In genomic region chr10:127170002-127170401, GRCm38 (mm10) we compare ENCODE assay signal across 8 mouse cellular contexts. TPM values are rescaled to one million over a fixed set of nuclear protein-coding genes. Genes with fewer than 3 reads are reported as not detected.
DNase-seq lines count a peak whose midpoint lies in the region; ATAC-seq and TF ChIP-seq lines count a peak whose summit lies in the region.

No protein-coding gene starts in this region.

- H3K4me3 ChIP-seq in lung, embryonic 14.5 days (ENCODE audit: low read depth, low read length) = peak overlapping the region; percentile 34
- peak overlapping the region; percentile 19 for H3K4me3 ChIP-seq in forebrain, embryonic 14.5 days (ENCODE audit: low read depth, low read length)
- peak overlapping the region; percentile 27; the same call in 1 of the 2 replicates for H3K4me3 ChIP-seq in stomach, embryonic 14.5 days (ENCODE audit: low read depth, low read length)

- H3K27me3 ChIP-seq in lung, embryonic 14.5 days (ENCODE audit: insufficient read depth, low read length) = peaks cover 62% of the 10 kb centered on the region
- H3K27me3 ChIP-seq in forebrain, embryonic 14.5 days (replicated peaks; ENCODE audit: control insufficient read depth, insufficient read depth, low read length) = peaks cover 63% of the 10 kb centered on the region
- H3K27me3 ChIP-seq in stomach, embryonic 14.5 days (ENCODE audit: control insufficient read depth, insufficient read depth, low read length) = peaks cover 38% of the 10 kb centered on the region

- 2% methylated on average over 22 of the region's 22 CpGs for WGBS in lung, embryonic 14.5 days
- 1% methylated on average over 22 of the region's 22 CpGs for WGBS in forebrain, embryonic 14.5 days
- WGBS in stomach, embryonic 14.5 days = 3% methylated on average over 22 of the region's 22 CpGs

- peaks cover 13% of the 10 kb centered on the region; the same call in 1 of the 2 replicates for H3K4me1 ChIP-seq in lung, embryonic 14.5 days (ENCODE audit: insufficient read depth)
- no peaks in the 10 kb centered on the region; the same call in 1 of the 2 replicates for H3K4me1 ChIP-seq in forebrain, embryonic 14.5 days (ENCODE audit: control insufficient read depth, insufficient read depth, low read length)
- peaks cover 9% of the 10 kb centered on the region for H3K4me1 ChIP-seq in stomach, embryonic 14.5 days (ENCODE audit: control insufficient read depth, insufficient read depth, low read length)

- peak; percentile 49 for TF ChIP-seq CTCF in lung, embryonic 14.5 days (IDR thresholded peaks at IDR 0.05; ENCODE audit: low read depth)

- H3K36me3 ChIP-seq in lung, embryonic 14.5 days (ENCODE audit: insufficient read depth) = no peaks in the 10 kb centered on the region
- peaks cover 8% of the 10 kb centered on the region; the same call in 1 of the 2 replicates for H3K36me3 ChIP-seq in forebrain, embryonic 14.5 days (ENCODE audit: control insufficient read depth, insufficient read depth, low read length)
- no peaks in the 10 kb centered on the region for H3K36me3 ChIP-seq in stomach, embryonic 14.5 days (ENCODE audit: control insufficient read depth, insufficient read depth, low read length)

- H3K9me3 ChIP-seq in lung, embryonic 14.5 days (ENCODE audit: low read depth, low read length) = no peaks in the 10 kb centered on the region
- no peaks in the 10 kb centered on the region for H3K9me3 ChIP-seq in forebrain, embryonic 14.5 days (replicated peaks; ENCODE audit: control insufficient read depth, low read length)
- no peaks in the 10 kb centered on the region for H3K9me3 ChIP-seq in stomach, embryonic 14.5 days (ENCODE audit: control insufficient read depth, low read depth, low read length)

- DNase-seq in adrenal gland, postnatal 36 days = peak; percentile 47 to 51
- no peak for DNase-seq in adrenal gland, adult 8-10 months
- peak; percentile 47 for DNase-seq in lung, embryonic 14.5 days
- no peak for DNase-seq in lung, postnatal 10 days
- peak; percentile 46 for DNase-seq in forebrain, embryonic 14.5 days (ENCODE audit: low spot score)
- DNase-seq in liver = peak; percentile 67
- no peak for DNase-seq in frontal cortex, postnatal 10 days (ENCODE audit: low spot score in 2 of 2)

- no peak overlapping the region; the same call in 1 of the 2 replicates for H3K9ac ChIP-seq in lung, embryonic 14.5 days
- no peak overlapping the region for H3K9ac ChIP-seq in forebrain, embryonic 14.5 days (ENCODE audit: low read length)
- H3K9ac ChIP-seq in stomach, embryonic 14.5 days (replicated peaks; ENCODE audit: low read depth, low read length) = no peak overlapping the region

- H3K4me2 ChIP-seq in lung, embryonic 14.5 days = peak overlapping the region; percentile 69
- H3K4me2 ChIP-seq in forebrain, embryonic 14.5 days (ENCODE audit: low read length) = peak overlapping the region; percentile 44
- H3K4me2 ChIP-seq in stomach, embryonic 14.5 days (replicated peaks; ENCODE audit: low read depth, low read length) = peak overlapping the region; percentile 67

- no peak for ATAC-seq in lung, embryonic 14.5 days (ENCODE audit: insufficient read depth)
- ATAC-seq in forebrain, embryonic 14.5 days = no peak
- ATAC-seq in stomach, embryonic 14.5 days (ENCODE audit: insufficient number of reproducible peaks, insufficient read depth, low FRiP score, low read depth) = no peak

- no peak overlapping the region for H3K27ac ChIP-seq in lung, embryonic 14.5 days (ENCODE audit: low read depth)
- H3K27ac ChIP-seq in forebrain, embryonic 14.5 days (ENCODE audit: low read depth, low read length) = no peak overlapping the region
- H3K27ac ChIP-seq in stomach, embryonic 14.5 days (ENCODE audit: low read length) = no peak overlapping the region

RNA-seq across cellular contexts. Expression of gene B4galnt1, which starts 5.0 kb away (rescaled TPM):
- total RNA-seq in adrenal gland, postnatal 36 days (2021) = 1 to 10 TPM; 6.3 to 6.8 TPM
- 10 to 100 TPM in 2 of 4 experiments, 1 to 10 TPM in 2; 8.8 to 13.4 (median 11.1) TPM for total RNA-seq in adrenal gland, adult 8-10 months (2022)
- 2.9 and 4.4 TPM in 2 replicates for polyA plus RNA-seq in lung, embryonic 14.5 days (2014; fragmentation: Nextera tagmentation; extraction: Ambion mirVana)
- polyA plus RNA-seq in forebrain, embryonic 14.5 days (2014; fragmentation: Nextera tagmentation; extraction: Ambion mirVana) = 30.7 and 46.8 TPM in 2 replicates
- polyA plus RNA-seq in stomach, embryonic 14.5 days (2014; fragmentation: Nextera tagmentation; extraction: Ambion mirVana) = 27.7 and 29.4 TPM in 2 replicates

RNA-seq across cellular contexts. Expression of gene Slc26a10, which starts 10.4 kb away (rescaled TPM):
- total RNA-seq in adrenal gland, postnatal 36 days (2021) = 1 to 10 TPM in 1 of 2 experiments, under 1 TPM in 1; 0.89 to 1.1 TPM
- total RNA-seq in adrenal gland, adult 8-10 months (2022) = 1 to 10 TPM in 1 of 4 experiments, under 1 TPM in 3; 0.21 to 2.3 (median 0.48) TPM
- polyA plus RNA-seq in lung, embryonic 14.5 days (2014; fragmentation: Nextera tagmentation; extraction: Ambion mirVana) = 0.09 and 0.27 TPM in 2 replicates
- polyA plus RNA-seq in forebrain, embryonic 14.5 days (2014; fragmentation: Nextera tagmentation; extraction: Ambion mirVana) = 0.69 and 0.95 TPM in 2 replicates
- polyA plus RNA-seq in stomach, embryonic 14.5 days (2014; fragmentation: Nextera tagmentation; extraction: Ambion mirVana) = 0.34 and 0.82 TPM in 2 replicates

RNA-seq across cellular contexts. Expression of gene Arhgef25, which starts 19.9 kb away (rescaled TPM):
- 10 to 100 TPM; 19.0 to 21.6 TPM for total RNA-seq in adrenal gland, postnatal 36 days (2021)
- total RNA-seq in adrenal gland, adult 8-10 months (2022) = 10 to 100 TPM; 24.8 to 52.1 (median 37.9) TPM
- 45.8 and 48.7 TPM in 2 replicates for polyA plus RNA-seq in lung, embryonic 14.5 days (2014; fragmentation: Nextera tagmentation; extraction: Ambion mirVana)
- polyA plus RNA-seq in forebrain, embryonic 14.5 days (2014; fragmentation: Nextera tagmentation; extraction: Ambion mirVana) = 21.4 and 22.9 TPM in 2 replicates
- 64.0 and 71.1 TPM in 2 replicates for polyA plus RNA-seq in stomach, embryonic 14.5 days (2014; fragmentation: Nextera tagmentation; extraction: Ambion mirVana)

RNA-seq across cellular contexts. Expression of gene Dtx3, which starts 25.5 kb away (rescaled TPM):
- total RNA-seq in adrenal gland, postnatal 36 days (2021) = 10 to 100 TPM; 52.4 to 71.7 TPM
- 100 to 1,000 TPM in 2 of 4 experiments, 10 to 100 TPM in 2; 61.1 to 158 (median 116) TPM for total RNA-seq in adrenal gland, adult 8-10 months (2022)
- polyA plus RNA-seq in lung, embryonic 14.5 days (2014; fragmentation: Nextera tagmentation; extraction: Ambion mirVana) = 81.4 and 92.4 TPM in 2 replicates
- 148 and 187 TPM in 2 replicates for polyA plus RNA-seq in forebrain, embryonic 14.5 days (2014; fragmentation: Nextera tagmentation; extraction: Ambion mirVana)
- polyA plus RNA-seq in stomach, embryonic 14.5 days (2014; fragmentation: Nextera tagmentation; extraction: Ambion mirVana) = 123 and 125 TPM in 2 replicates

RNA-seq across cellular contexts. Expression of gene Pip4k2c, which starts 41.4 kb away (rescaled TPM):
- 10 to 100 TPM; 39.2 to 48.1 TPM for total RNA-seq in adrenal gland, postnatal 36 days (2021)
- total RNA-seq in adrenal gland, adult 8-10 months (2022) = 10 to 100 TPM; 53.2 to 59.6 (median 57.1) TPM
- polyA plus RNA-seq in lung, embryonic 14.5 days (2014; fragmentation: Nextera tagmentation; extraction: Ambion mirVana) = 17.8 and 21.0 TPM in 2 replicates
- 15.3 and 17.4 TPM in 2 replicates for polyA plus RNA-seq in forebrain, embryonic 14.5 days (2014; fragmentation: Nextera tagmentation; extraction: Ambion mirVana)
- 22.7 and 22.9 TPM in 2 replicates for polyA plus RNA-seq in stomach, embryonic 14.5 days (2014; fragmentation: Nextera tagmentation; extraction: Ambion mirVana)

Comparison
In these comparisons a context has a peak if more than half of its experiments do, and no peak if none do; other contexts are left out.
1. DNase-seq: peak in adrenal gland, postnatal 36 days (2 of 2), lung, embryonic 14.5 days (single experiment), forebrain, embryonic 14.5 days (single experiment) and liver (single experiment); none in adrenal gland, adult 8-10 months (single experiment), lung, postnatal 10 days (single experiment) and frontal cortex, postnatal 10 days (0 of 2).
2. Peak in every context shown above with its lines, with median percentiles within 50 percentile points of each other: H3K4me2 ChIP-seq and H3K4me3 ChIP-seq.